Mouse (Mus musculus): ENCODE measurements around the gene Zdhhc9. TPM values are rescaled to one million over a fixed set of nuclear protein-coding genes. Genes with fewer than 3 reads are reported as not detected.

Zdhhc9 gene
- polyA plus RNA-seq, 1 experiment from 2014 or later: 5.9 TPM

Other genes with a start within 250 kb of the Zdhhc9 start
- gene Apln, start 174.0 kb downstream of the Zdhhc9 start, polyA plus RNA-seq (2015; fragmentation: Nextera tagmentation; extraction: Ambion mirVana): 8.8 and 9.7 TPM in 2 replicates
- 4.4 and 4.6 TPM in 2 replicates for gene Xpnpep2, start 100.2 kb downstream of the Zdhhc9 start, polyA plus RNA-seq (2015; fragmentation: Nextera tagmentation; extraction: Ambion mirVana)
- 1.6 and 1.8 TPM in 2 replicates for gene Sash3, start 62.4 kb downstream of the Zdhhc9 start, polyA plus RNA-seq (2015; fragmentation: Nextera tagmentation; extraction: Ambion mirVana)
- gene Utp14a, start 48.0 kb upstream of the Zdhhc9 start, polyA plus RNA-seq (2015; fragmentation: Nextera tagmentation; extraction: Ambion mirVana): 21.8 and 22.5 TPM in 2 replicates
- gene Bcorl1, start 132.5 kb upstream of the Zdhhc9 start, polyA plus RNA-seq (2015; fragmentation: Nextera tagmentation; extraction: Ambion mirVana): 6.2 and 6.8 TPM in 2 replicates

Data from embryonic facial prominence, embryonic 13.5 days (tissue).